Mouse (Mus musculus) CH12.LX (cell line): ENCODE measurements around the gene Hdac9. TPM values are rescaled to one million over a fixed set of nuclear protein-coding genes. Genes with fewer than 3 reads are reported as not detected.

ENCODE experiments used
- DNase-seq: peaks from one replicate; pipeline ENCODE4 v3.0.0-alpha.2; 2013; ENCODE audit errors: extremely low read depth
- H3K27ac ChIP-seq: 2 replicates; pipeline ENCODE4 v1.5.1; 2012; ENCODE audit warnings: low read depth, mild to moderate bottlenecking, control low read depth, moderate library complexity; ENCODE audit not compliant: insufficient read depth
- H3K27me3 ChIP-seq: replicated peaks from 2 replicates; pipeline ENCODE3; 2012; ENCODE audit warnings: inconsistent platforms
- H3K36me3 ChIP-seq, 2 experiments: replicated peaks in 1 of 2; 2 replicates each; pipeline versions ENCODE3 to v1.6.1; 2012; ENCODE audit warnings: inconsistent platforms in 1 of 2, low read length in 1 of 2, mild to moderate bottlenecking in 1 of 2, mixed read lengths in 1 of 2, moderate library complexity in 1 of 2; ENCODE audit not compliant: control insufficient read depth in 1 of 2, insufficient read depth in 1 of 2
- H3K4me1 ChIP-seq, 2 experiments: 2 replicates each; pipeline ENCODE4 v1.6.1; 2012; ENCODE audit warnings: inconsistent platforms in 1 of 2, moderate library complexity in 1 of 2; ENCODE audit not compliant: insufficient read depth in 2 of 2, control insufficient read depth in 1 of 2
- H3K4me2 ChIP-seq: 2 replicates; pipeline ENCODE4 v1.6.1; 2012; ENCODE audit warnings: low read depth, mild to moderate bottlenecking, control low read depth; ENCODE audit not compliant: poor library complexity, insufficient read depth, severe bottlenecking
- H3K4me3 ChIP-seq, 3 experiments: fragments of 150-350 bp in 1 of 3; sonication (generic) in 1 of 3; replicated peaks in 1 of 3; 2 replicates each; pipeline versions ENCODE3 to v1.5.1; 2011 to 2012; ENCODE audit warnings: low read depth in 2 of 3, low read length in 2 of 3, mild to moderate bottlenecking in 2 of 3, moderate library complexity in 2 of 3, control low read depth in 1 of 3, improper control_type of control experiment in 1 of 3, inconsistent platforms in 1 of 3, mixed read lengths in 1 of 3; ENCODE audit not compliant: poor library complexity in 1 of 3
- H3K79me2 ChIP-seq: replicated peaks from 2 replicates; pipeline ENCODE4 v1.6.1; 2012; ENCODE audit warnings: mild to moderate bottlenecking, moderate library complexity; ENCODE audit not compliant: control insufficient read depth, poor library complexity, insufficient read depth, severe bottlenecking; ENCODE audit errors: extremely low read depth
- H3K9ac ChIP-seq: 2 replicates; pipeline ENCODE4 v1.6.1; 2012; ENCODE audit warnings: low read depth, mild to moderate bottlenecking, control low read depth, moderate library complexity; ENCODE audit not compliant: insufficient read depth
- H3K9me3 ChIP-seq: replicated peaks from 2 replicates; pipeline ENCODE3; 2012; ENCODE audit warnings: low read length, inconsistent platforms, mixed read lengths
- BHLHE40 ChIP-seq: IDR thresholded peaks from 2 replicates; pipeline ENCODE4 v1.6.1; 2011; ENCODE audit warnings: mild to moderate bottlenecking, low read depth, low read length, improper control_type of control experiment
- CHD1 ChIP-seq: IDR thresholded peaks from 2 replicates; pipeline ENCODE4 v1.6.1; 2012; ENCODE audit warnings: low read depth, low read length, improper control_type of control experiment, inconsistent platforms
- CTCF ChIP-seq, 2 experiments: IDR thresholded peaks in 1 of 2; conservative IDR thresholded peaks in 1 of 2; 2 replicates each; pipeline ENCODE4 v1.5.1; 2011 to 2012; ENCODE audit warnings: low read depth in 2 of 2, low read length in 2 of 2, improper control_type of control experiment in 1 of 2, inconsistent platforms in 1 of 2, mild to moderate bottlenecking in 1 of 2, moderate library complexity in 1 of 2
- E2F4 ChIP-seq: IDR thresholded peaks from 2 replicates; pipeline ENCODE4 v1.6.1; 2011; ENCODE audit warnings: low read depth, low read length, improper control_type of control experiment; ENCODE audit not compliant: insufficient replicate concordance
- ELF1 ChIP-seq: IDR thresholded peaks from 2 replicates; pipeline ENCODE4 v1.6.1; 2014; ENCODE audit warnings: low read depth, mild to moderate bottlenecking, inconsistent platforms, low read length, improper control_type of control experiment
- EP300 ChIP-seq: IDR thresholded peaks from 2 replicates; pipeline ENCODE4 v1.6.1; 2011; ENCODE audit warnings: low read length, improper control_type of control experiment
- IRF4 ChIP-seq: IDR thresholded peaks from 2 replicates; pipeline ENCODE4 v1.6.1; 2014; ENCODE audit warnings: low read depth, mild to moderate bottlenecking, inconsistent platforms, low read length, improper control_type of control experiment
- MAFK ChIP-seq: IDR thresholded peaks from 2 replicates; pipeline ENCODE4 v1.6.1; 2011; ENCODE audit warnings: low read length, improper control_type of control experiment; ENCODE audit not compliant: insufficient replicate concordance
- MAX ChIP-seq: IDR thresholded peaks from 2 replicates; pipeline ENCODE4 v1.6.1; 2011; ENCODE audit warnings: low read length, improper control_type of control experiment
- MAZ ChIP-seq: IDR thresholded peaks from 2 replicates; pipeline ENCODE4 v1.6.1; 2012; ENCODE audit warnings: low read depth, mild to moderate bottlenecking, inconsistent platforms, low read length, improper control_type of control experiment, moderate library complexity
- MXI1 ChIP-seq: IDR thresholded peaks from 2 replicates; pipeline ENCODE4 v1.6.1; 2011; ENCODE audit warnings: mild to moderate bottlenecking, low read depth, low read length, improper control_type of control experiment
- NELFE ChIP-seq: IDR thresholded peaks from 2 replicates; pipeline ENCODE4 v1.6.1; 2011; ENCODE audit warnings: low read depth, low read length, improper control_type of control experiment
- POLR2A ChIP-seq: IDR thresholded peaks from 2 replicates; pipeline ENCODE4 v1.6.1; 2011; ENCODE audit warnings: low read depth, mild to moderate bottlenecking, improper control_type of control experiment, low read length
- TBP ChIP-seq: conservative IDR thresholded peaks from 2 replicates; pipeline ENCODE4 v1.6.1; 2011; ENCODE audit warnings: low read depth, low read length, improper control_type of control experiment
- TCF12 ChIP-seq: IDR thresholded peaks from 2 replicates; pipeline ENCODE4 v1.6.1; 2014; ENCODE audit warnings: low read depth, mild to moderate bottlenecking, inconsistent platforms, low read length, improper control_type of control experiment
- UBTF ChIP-seq: IDR thresholded peaks from 2 replicates; pipeline ENCODE4 v1.6.1; 2012; ENCODE audit warnings: low read depth, mild to moderate bottlenecking, inconsistent platforms, low read length, improper control_type of control experiment, moderate library complexity
- ZC3H11A ChIP-seq: IDR thresholded peaks from 2 replicates; pipeline ENCODE4 v1.6.1; 2012; ENCODE audit warnings: low read depth, mild to moderate bottlenecking, inconsistent platforms, low read length, improper control_type of control experiment
- dilution Hi-C: fragments of 300-500 bp; cut with MboI; formaldehyde crosslinking; loops from 2 replicates; pipeline ENCODE4 v1.14.3; 2020; ENCODE audit warnings: low sequenced_read_pairs; ENCODE audit not compliant: extremely low pct_unique_long_range_greater_than_20kb, extremely low pct_ligation_motif_present
- in situ Hi-C: fragments of 300-500 bp; cut with MboI; formaldehyde crosslinking; loops from 3 replicates; pipeline ENCODE4 v1.14.3; 2019; ENCODE audit warnings: low sequenced_read_pairs, low pct_ligation_motif_present, low pct_unique_long_range_greater_than_20kb, mixed read lengths
- polyA plus RNA-seq: library from polyadenylated mRNA; unstranded; fragments of >175 nt; gene quantifications from 2 replicates; pipeline ENCODE4 v1.2.1, GENCODE M21; 2012; ENCODE audit warnings: low read depth; ENCODE audit not compliant: insufficient read length
- total RNA-seq, 2 experiments: library from RNA; depleted of rRNA; stranded (reverse); fragments of 300-350 nt in 1 of 2; fragments of >200 nt in 1 of 2; gene quantifications; 2 replicates each; pipeline ENCODE4 v1.2.3; 2012 to 2014

Hdac9 gene
- total and polyA plus RNA-seq, 3 experiments: 0.04 to 0.38 (median 0.17) TPM

DNA sequence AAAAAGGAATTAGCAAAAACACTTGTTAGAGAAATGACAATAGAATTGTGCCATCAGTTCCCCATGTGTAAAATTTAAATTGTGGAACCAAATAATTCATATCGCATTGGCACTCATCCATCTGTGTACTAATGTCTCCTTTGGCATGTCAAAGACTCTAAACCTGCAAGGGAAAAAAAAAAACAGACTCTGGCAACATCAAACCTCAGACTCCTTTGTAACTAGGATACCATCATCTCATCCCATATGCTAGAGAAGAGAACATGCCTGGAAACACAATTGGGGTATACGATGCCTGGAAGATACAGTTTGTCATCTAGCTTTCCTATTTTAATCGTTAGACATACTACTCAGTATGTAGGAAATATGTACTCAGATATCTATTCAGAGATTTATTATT is 347.4 kb downstream of the Hdac9 start:
- no peak overlapping the region for H3K4me3 ChIP-seq
- no peaks in the 10 kb centered on the region for H3K4me1 ChIP-seq
- H3K4me2 ChIP-seq: no peak overlapping the region
- no peaks in the 10 kb centered on the region for H3K9me3 ChIP-seq
- H3K27ac ChIP-seq: no peak overlapping the region
- dilution Hi-C loops (no loop called here), in situ Hi-C loops (no loop called here)
- no peak overlapping the region for H3K9ac ChIP-seq
- TF ChIP-seq E2F4 (no peak), CTCF (conservative IDR thresholded peaks at IDR 0.05 in 1 of 2, IDR thresholded peaks at IDR 0.05 in 1 of 2; ENCODE audit: low read depth in 2 of 2, low read length in 2 of 2) (no peak), MAFK (no peak), ZC3H11A (no peak), NELFE (no peak), CHD1 (no peak), ELF1 (no peak), BHLHE40 (no peak), MXI1 (no peak), EP300 (no peak), TBP (no peak), UBTF (no peak)
- TF ChIP-seq, all 38 proteins: peak for 0
- Histone ChIP-seq H3K36me3 (no peaks in the 10 kb centered on the region), H3K79me2 (no peaks in the 10 kb centered on the region), H3K27me3 (no peaks in the 10 kb centered on the region)
- DNase-seq: no peak

DNA sequence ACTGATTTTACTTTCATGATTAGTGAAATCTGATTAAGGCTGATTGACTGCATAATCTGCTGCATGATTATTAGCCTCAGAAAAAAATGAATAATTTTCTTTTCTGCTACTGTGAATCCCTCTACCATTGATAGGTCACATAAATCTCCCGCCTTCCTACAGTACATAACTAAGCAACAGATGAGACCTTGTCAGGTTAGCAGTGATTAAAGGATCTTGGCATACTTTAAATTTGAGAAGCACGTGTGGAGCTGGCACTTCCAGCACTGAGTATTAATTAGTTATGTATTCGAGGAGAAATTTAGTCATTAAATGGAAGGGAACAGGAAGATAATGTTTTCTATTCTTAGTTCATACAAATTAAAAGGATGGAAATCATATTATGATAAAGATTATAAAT is 347.8 kb downstream of the Hdac9 start:
- H3K36me3 ChIP-seq: no peaks in the 10 kb centered on the region
- TF ChIP-seq NELFE (no peak), POLR2A (no peak), MAZ (no peak), MAX (no peak), IRF4 (no peak), TCF12 (no peak)
- in situ Hi-C loops: no loop called here
- DNase-seq: no peak
- no peaks in the 10 kb centered on the region for H3K27me3 ChIP-seq
- H3K9ac ChIP-seq: no peak overlapping the region
- no peak overlapping the region for H3K27ac ChIP-seq
- no peak overlapping the region for H3K4me3 ChIP-seq
- H3K79me2 ChIP-seq: no peaks in the 10 kb centered on the region
- no peaks in the 10 kb centered on the region for H3K9me3 ChIP-seq
- dilution Hi-C loops: no loop called here
- H3K4me2 ChIP-seq: no peak overlapping the region
- H3K4me1 ChIP-seq: no peaks in the 10 kb centered on the region
